In genomic region chr11:74699505-74699904, GRCm38 (mm10) we compare ENCODE assay signal across 27 mouse cellular contexts.
"Had no signal": no experiment of that assay in that cellular context is flagged by ENCODE, and none has a peak within 500 bp of the region (broad histone marks: within the 10 kb centered on the region; RNA-seq: fewer than 3 reads in every experiment).

No protein-coding gene starts in this region.

- H3K4me1 ChIP-seq: embryonic facial prominence, embryonic 10.5 days; embryonic facial prominence, embryonic 12.5 days; embryonic facial prominence, embryonic 13.5 days; forebrain, embryonic 10.5 days; forebrain, embryonic 12.5 days; forebrain, embryonic 13.5 days; forebrain, embryonic 15.5 days; heart, embryonic 10.5 days had no signal

- ATAC-seq: forebrain, embryonic 13.5 days; forebrain, embryonic 14.5 days; forebrain, embryonic 15.5 days; forebrain, embryonic 16.5 days; forebrain, postnatal 0 days had no signal

- H3K4me3 ChIP-seq: embryonic facial prominence, embryonic 10.5 days; embryonic facial prominence, embryonic 12.5 days; embryonic facial prominence, embryonic 13.5 days; embryonic facial prominence, embryonic 15.5 days; erythroblast, embryonic 14.5 days; forebrain, embryonic 10.5 days; forebrain, embryonic 12.5 days; forebrain, embryonic 13.5 days; forebrain, embryonic 15.5 days; gastrocnemius, adult 2 months; heart, adult 2 months; heart, embryonic 10.5 days had no signal

- H3K9ac ChIP-seq: embryonic facial prominence, embryonic 12.5 days; embryonic facial prominence, embryonic 13.5 days; embryonic facial prominence, embryonic 15.5 days; forebrain, embryonic 12.5 days; forebrain, embryonic 13.5 days; forebrain, embryonic 15.5 days; forebrain, postnatal 0 days had no signal

- H3K27ac ChIP-seq: embryonic facial prominence, embryonic 10.5 days; embryonic facial prominence, embryonic 12.5 days; embryonic facial prominence, embryonic 13.5 days; embryonic facial prominence, embryonic 15.5 days; forebrain, embryonic 10.5 days; forebrain, embryonic 12.5 days; forebrain, embryonic 13.5 days; forebrain, embryonic 15.5 days; gastrocnemius, adult 2 months; heart, adult 2 months; heart, embryonic 10.5 days had no signal

- H3K4me2 ChIP-seq: embryonic facial prominence, embryonic 12.5 days; embryonic facial prominence, embryonic 13.5 days; embryonic facial prominence, embryonic 15.5 days; forebrain, embryonic 12.5 days; forebrain, embryonic 13.5 days; forebrain, embryonic 15.5 days had no signal

- DNase-seq: cerebellum, adult 9-11 months; cerebellum, postnatal 10 days; cerebellum, postnatal 14 days; cerebellum, postnatal 25 days; cerebellum, postnatal 36 days; embryo, embryonic 11 days; forebrain, postnatal 0 days; gastrocnemius, adult 2 months; gastrocnemius, postnatal 10 days; gastrocnemius, postnatal 14 days; gastrocnemius, postnatal 25 days; gastrocnemius, postnatal 36 days; heart, adult 11 months; heart, adult 18-20 months; heart, adult 2 months had no signal

- H3K9me3 ChIP-seq: embryonic facial prominence, embryonic 10.5 days; embryonic facial prominence, embryonic 12.5 days; embryonic facial prominence, embryonic 13.5 days; embryonic facial prominence, embryonic 15.5 days; forebrain, embryonic 10.5 days; forebrain, embryonic 12.5 days; forebrain, embryonic 13.5 days; forebrain, embryonic 15.5 days; heart, embryonic 10.5 days had no signal

- H3K27me3 ChIP-seq: embryonic facial prominence, embryonic 12.5 days; embryonic facial prominence, embryonic 13.5 days; embryonic facial prominence, embryonic 15.5 days; forebrain, embryonic 12.5 days; forebrain, embryonic 13.5 days; forebrain, embryonic 15.5 days had no signal
